Mouse (Mus musculus) ES-Bruce4 (cell line): ENCODE results near the gene Gm28305. TPM values are rescaled to one million over a fixed set of nuclear protein-coding genes. Genes with fewer than 3 reads are reported as not detected.

Experiments
- H3K27ac ChIP-seq: 2 replicates; pipeline ENCODE4 v1.5.1; 2012; ENCODE audit warnings: low read length, inconsistent platforms; ENCODE audit not compliant: insufficient read depth
- H3K27me3 ChIP-seq: 2 replicates; pipeline ENCODE4 v1.6.1; 2012; ENCODE audit warnings: mild to moderate bottlenecking, low read length, inconsistent platforms; ENCODE audit not compliant: control insufficient read depth, poor library complexity, insufficient read depth, severe bottlenecking
- H3K36me3 ChIP-seq: 2 replicates; pipeline ENCODE4 v1.6.1; 2012; ENCODE audit warnings: inconsistent platforms, mild to moderate bottlenecking, low read length, moderate library complexity; ENCODE audit not compliant: control insufficient read depth, poor library complexity, insufficient read depth, severe bottlenecking
- H3K4me1 ChIP-seq: one replicate; pipeline ENCODE4 v1.8.1; 2011; ENCODE audit warnings: low read length; ENCODE audit not compliant: control insufficient read depth, insufficient read depth
- H3K4me3 ChIP-seq: 2 replicates; pipeline ENCODE4 v1.5.1; 2011; ENCODE audit warnings: low read depth, mild to moderate bottlenecking, low read length
- H3K9ac ChIP-seq: 2 replicates; pipeline ENCODE4 v1.6.1; 2012; ENCODE audit warnings: low read depth, mild to moderate bottlenecking, inconsistent platforms; ENCODE audit not compliant: poor library complexity, severe bottlenecking
- H3K9me3 ChIP-seq: replicated peaks from 2 replicates; pipeline ENCODE4 v1.6.1; 2012; ENCODE audit warnings: mild to moderate bottlenecking, low read length, inconsistent platforms; ENCODE audit not compliant: control insufficient read depth, poor library complexity, insufficient read depth, severe bottlenecking
- CTCF ChIP-seq: IDR thresholded peaks from one replicate; pipeline ENCODE4 v1.8.1; 2011; ENCODE audit warnings: low read depth, low read length
- EP300 ChIP-seq: IDR thresholded peaks from 2 replicates; pipeline ENCODE4 v1.6.1; 2011; ENCODE audit warnings: low read depth, low read length; ENCODE audit not compliant: insufficient read depth
- POLR2A ChIP-seq: IDR thresholded peaks from one replicate; pipeline ENCODE4 v1.8.1; 2011; ENCODE audit warnings: low read length; ENCODE audit not compliant: insufficient read depth
- polyA plus RNA-seq: library from polyadenylated mRNA; stranded (reverse); fragments of >200 nt; gene quantifications from 2 replicates; pipeline ENCODE4 v1.2.4, GENCODE M21; 2011; ENCODE audit warnings: low read depth; ENCODE audit not compliant: missing spikeins, insufficient read depth, insufficient read length

Gene Gm28305
- polyA plus RNA-seq, 1 experiment: not detected

DNA sequence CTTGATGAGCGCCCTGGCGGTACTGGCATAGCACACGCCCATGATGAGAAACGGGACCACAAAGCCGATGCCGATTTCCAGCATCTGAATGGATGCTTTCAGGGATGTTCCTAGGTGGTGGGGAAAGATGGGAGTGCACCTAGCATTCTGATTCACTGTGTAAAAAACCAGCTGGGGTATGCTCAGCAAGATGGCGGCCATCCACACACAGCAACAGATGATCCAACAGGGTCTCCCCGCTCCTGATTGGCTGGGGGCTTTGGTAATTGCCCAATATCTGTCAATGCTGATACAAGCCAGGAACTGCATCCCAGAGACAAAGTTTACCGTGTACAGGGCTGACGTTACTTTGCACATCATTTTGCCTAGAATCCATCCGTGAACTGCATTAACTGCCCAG lies 58.6 kb downstream of the Gm28305 start:
- Histone ChIP-seq H3K27me3 (no peaks in the 10 kb centered on the region), H3K4me3 (peak overlapping the region; percentile 38), H3K4me1 (peaks cover 14% of the 10 kb centered on the region), H3K36me3 (no peaks in the 10 kb centered on the region), H3K9ac (no peak overlapping the region), H3K27ac (no peak overlapping the region), H3K9me3 (no peaks in the 10 kb centered on the region)
- TF ChIP-seq CTCF (no peak), EP300 (no peak), POLR2A (no peak)

DNA sequence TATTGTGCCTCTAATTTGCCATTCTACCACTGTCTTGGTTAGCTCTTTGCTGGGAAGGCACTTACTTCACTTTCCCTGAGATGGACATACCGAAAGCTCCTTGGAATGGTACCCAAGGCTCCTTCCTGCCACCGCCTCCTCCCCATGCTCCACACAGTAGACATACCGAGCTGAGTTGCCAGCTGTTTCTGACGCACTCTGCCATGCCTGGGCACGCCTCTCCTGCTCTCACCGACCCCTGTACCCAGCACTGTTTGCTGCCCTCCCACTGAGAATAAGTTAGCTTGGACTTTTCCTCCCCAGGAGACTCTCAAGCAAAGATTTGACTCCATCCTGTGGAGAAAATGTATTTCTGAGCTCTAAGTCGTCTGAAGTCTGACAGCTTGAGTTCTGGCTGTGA lies 60.4 kb downstream of the Gm28305 start:
- Histone ChIP-seq H3K9me3 (no peaks in the 10 kb centered on the region), H3K9ac (no peak overlapping the region), H3K4me3 (no peak overlapping the region), H3K27ac (no peak overlapping the region), H3K4me1 (peaks cover 14% of the 10 kb centered on the region), H3K27me3 (no peaks in the 10 kb centered on the region), H3K36me3 (no peaks in the 10 kb centered on the region)
- no peak for TF ChIP-seq POLR2A
- TF ChIP-seq EP300: no peak
- TF ChIP-seq CTCF: no peak

DNA sequence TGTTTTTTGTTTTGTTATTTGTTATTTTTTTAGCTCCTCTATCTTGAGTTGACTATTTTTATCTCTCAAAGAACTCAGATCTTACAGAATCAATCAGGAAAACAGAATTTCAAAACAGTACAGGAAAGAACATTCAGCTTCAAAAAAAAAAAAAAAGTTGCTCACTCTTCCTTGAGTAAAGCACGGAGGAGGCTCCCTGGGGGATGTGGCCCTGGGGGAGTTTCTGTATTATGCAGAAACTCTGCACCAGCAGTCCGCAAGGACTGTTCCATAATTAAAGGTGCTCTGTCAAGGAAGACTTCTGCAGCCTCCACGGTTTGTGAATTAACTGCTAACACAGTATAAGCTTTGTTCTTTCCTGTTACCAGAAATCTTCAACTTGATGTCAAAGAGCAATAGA lies 61.0 kb downstream of the Gm28305 start:
- Histone ChIP-seq H3K4me3 (no peak overlapping the region), H3K27me3 (no peaks in the 10 kb centered on the region), H3K4me1 (peaks cover 14% of the 10 kb centered on the region), H3K36me3 (no peaks in the 10 kb centered on the region), H3K9ac (no peak overlapping the region), H3K27ac (no peak overlapping the region), H3K9me3 (no peaks in the 10 kb centered on the region)
- TF ChIP-seq POLR2A (no peak), EP300 (no peak), CTCF (no peak)

DNA sequence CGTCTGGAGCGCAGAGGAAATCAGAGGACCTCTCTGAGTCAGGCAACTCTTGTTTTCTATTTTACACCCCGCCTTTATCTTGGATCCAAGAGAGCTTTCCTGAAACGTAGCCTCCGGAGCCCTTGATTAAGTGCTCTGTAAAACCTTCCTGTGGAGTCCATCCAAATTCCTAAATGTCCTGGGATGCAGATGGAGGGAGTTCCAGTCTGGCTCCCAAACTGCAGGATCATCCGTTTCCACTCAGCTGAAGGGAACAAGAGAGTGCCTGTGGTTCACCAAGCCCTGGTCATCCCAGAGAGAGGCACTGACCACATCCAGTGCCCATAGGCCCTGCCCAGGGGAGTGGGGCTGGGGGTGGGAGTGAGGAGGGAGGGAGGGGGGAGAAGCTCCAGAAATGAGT lies 61.8 kb downstream of the Gm28305 start:
- H3K9ac ChIP-seq: no peak overlapping the region
- peaks cover 14% of the 10 kb centered on the region for H3K4me1 ChIP-seq
- H3K36me3 ChIP-seq: no peaks in the 10 kb centered on the region
- peak overlapping the region; percentile 80; the same call in 1 of the 2 replicates for H3K27ac ChIP-seq
- no peak for TF ChIP-seq CTCF
- TF ChIP-seq EP300: no peak
- no peak for TF ChIP-seq POLR2A
- H3K9me3 ChIP-seq: no peaks in the 10 kb centered on the region
- H3K27me3 ChIP-seq: no peaks in the 10 kb centered on the region
- no peak overlapping the region for H3K4me3 ChIP-seq

DNA sequence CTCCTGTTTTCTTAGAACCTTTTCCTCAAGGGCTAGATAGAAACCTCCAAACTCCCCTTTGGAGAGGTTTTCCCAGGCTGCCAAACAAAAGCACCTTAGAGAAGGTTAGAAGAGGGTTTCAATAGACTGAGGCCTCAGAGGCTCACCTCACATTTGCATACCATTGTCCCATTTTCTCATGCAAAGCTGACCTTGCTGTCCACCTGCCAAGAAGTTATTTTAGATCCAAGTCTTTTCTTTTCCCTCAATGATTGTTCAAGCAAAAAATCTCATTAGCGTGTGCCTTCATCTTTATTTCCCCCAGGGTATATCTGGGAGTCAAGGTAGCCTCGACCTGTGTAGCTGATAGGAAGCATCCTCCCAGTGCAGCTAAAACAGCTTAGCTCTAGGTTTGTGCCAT lies 62.4 kb downstream of the Gm28305 start:
- no peaks in the 10 kb centered on the region for H3K9me3 ChIP-seq
- H3K4me1 ChIP-seq: peaks cover 14% of the 10 kb centered on the region
- TF ChIP-seq CTCF (no peak), POLR2A (no peak), EP300 (no peak)
- H3K27me3 ChIP-seq: no peaks in the 10 kb centered on the region
- H3K9ac ChIP-seq: no peak overlapping the region
- no peaks in the 10 kb centered on the region for H3K36me3 ChIP-seq
- H3K27ac ChIP-seq: peak overlapping the region; percentile 84
- no peak overlapping the region for H3K4me3 ChIP-seq

DNA sequence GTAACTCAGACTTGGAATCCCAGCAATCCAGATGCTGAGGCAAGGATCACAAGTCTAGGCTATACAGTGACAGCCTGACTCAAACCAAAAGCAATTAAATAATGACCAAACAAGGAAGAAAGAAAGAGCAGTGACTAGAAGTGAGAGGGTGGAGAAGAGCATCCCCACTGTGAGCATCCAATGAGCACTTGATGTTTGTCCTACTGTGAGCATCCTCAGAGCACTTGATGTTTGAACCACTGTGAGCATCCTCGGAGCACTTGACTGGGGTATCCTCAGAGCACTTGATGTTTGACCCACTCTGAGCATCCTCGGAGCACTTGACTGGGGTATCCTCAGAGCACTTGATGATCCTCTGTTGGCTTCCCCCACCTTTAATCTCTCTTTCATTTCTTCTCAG lies 64.5 kb downstream of the Gm28305 start:
- TF ChIP-seq EP300 (no peak), CTCF (no peak), POLR2A (no peak)
- no peaks in the 10 kb centered on the region for H3K27me3 ChIP-seq
- no peak overlapping the region for H3K4me3 ChIP-seq
- peaks cover 12% of the 10 kb centered on the region for H3K4me1 ChIP-seq
- H3K27ac ChIP-seq: no peak overlapping the region
- H3K9ac ChIP-seq: no peak overlapping the region
- H3K9me3 ChIP-seq: no peaks in the 10 kb centered on the region
- no peaks in the 10 kb centered on the region for H3K36me3 ChIP-seq
